Mouse (Mus musculus) cortical plate, adult 2 months (tissue): ENCODE data around the gene Usp3.

Experiments used
- CTCF ChIP-seq: fragments of 200-500 bp; IDR thresholded peaks from 2 replicates; pipeline ENCODE4 v1.5.1; 2011; ENCODE audit warnings: mild to moderate bottlenecking, control low read depth, low read length; ENCODE audit not compliant: insufficient read depth; ENCODE audit errors: extremely low read depth
- POLR2A ChIP-seq: fragments of 200-500 bp; IDR thresholded peaks from 2 replicates; pipeline ENCODE4 v1.6.1; 2011; ENCODE audit warnings: mild to moderate bottlenecking, low read length, control low read depth; ENCODE audit not compliant: insufficient read depth; ENCODE audit errors: extremely low read depth

- TF ChIP-seq CTCF, result no peak
- TF ChIP-seq POLR2A, result no peak
Observed at GRCm38 (mm10) chr9:66594061-66594460, 1.1 kb upstream of the Usp3 start.
